19 mouse cellular contexts compared by ENCODE assay signal in genomic region chr11:34769946-34770345, GRCm38 (mm10). TPM values are rescaled to one million over a fixed set of nuclear protein-coding genes. Genes with fewer than 3 reads are reported as not detected.
A peak's percentile ranks its signal among the peaks of the same experiment; 100 is the strongest.
DNase-seq lines count a peak whose midpoint lies in the region; ATAC-seq and TF ChIP-seq lines count a peak whose summit lies in the region.
"Had no signal": no experiment of that assay in that cellular context is flagged by ENCODE, and none has a peak within 500 bp of the region (broad histone marks: within the 10 kb centered on the region; RNA-seq: fewer than 3 reads in every experiment).

No protein-coding gene starts in this region.

- 86% methylated on average over 8 of the region's 8 CpGs for WGBS in midbrain, embryonic 11.5 days
- WGBS in midbrain, embryonic 15.5 days: 83% methylated on average over 8 of the region's 8 CpGs
- WGBS in small intestine, adult 2 months: 96% methylated on average over 8 of the region's 8 CpGs
- 79% methylated on average over 8 of the region's 8 CpGs for WGBS in hindbrain, embryonic 16.5 days

- TF ChIP-seq POLR2A in CH12.LX (IDR thresholded peaks at IDR 0.05; ENCODE audit: low read depth, low read length): no peak
- TF ChIP-seq POLR2A in small intestine, adult 2 months (IDR thresholded peaks at IDR 0.05; ENCODE audit: low read depth, low read length): no peak

- intact Hi-C loops in left cerebral cortex, postnatal 10 days (cut with DNase I): no loop called here

- ATAC-seq in midbrain, embryonic 11.5 days (ENCODE audit: low FRiP score): no peak
- ATAC-seq in midbrain, embryonic 15.5 days (replicated peaks): no peak
- ATAC-seq in hindbrain, embryonic 16.5 days: no peak
- ATAC-seq: forebrain, embryonic 15.5 days; Patski had no signal

- TF ChIP-seq CTCF in CH12.LX (conservative IDR thresholded peaks at IDR 0.05 in 1 of 2, IDR thresholded peaks at IDR 0.05 in 1 of 2; ENCODE audit: low read depth in 2 of 2, low read length in 2 of 2): no peak
- TF ChIP-seq CTCF in small intestine, adult 2 months (IDR thresholded peaks at IDR 0.05; ENCODE audit: extremely low read depth, insufficient read length, insufficient replicate concordance, low read depth, low read length): no peak

- H3K79me2 ChIP-seq in CH12.LX (replicated peaks; ENCODE audit: control insufficient read depth, extremely low read depth, insufficient read depth, poor library complexity, severe bottlenecking): peaks cover 97% of the 10 kb centered on the region

- H3K4me3 ChIP-seq in midbrain, embryonic 11.5 days (ENCODE audit: low read depth, low read length): no peak overlapping the region
- no peak overlapping the region for H3K4me3 ChIP-seq in midbrain, embryonic 15.5 days
- no peak overlapping the region for H3K4me3 ChIP-seq in CH12.LX (replicated peaks in 1 of 3; ENCODE audit: low read depth in 2 of 3, low read length in 2 of 3, poor library complexity in 1 of 3)
- H3K4me3 ChIP-seq in brown adipose tissue, adult 24 weeks (ENCODE audit: insufficient read depth, low read depth, low read length): no peak overlapping the region
- H3K4me3 ChIP-seq in small intestine, adult 2 months (ENCODE audit: low read depth, low read length): no peak overlapping the region
- H3K4me3 ChIP-seq in hindbrain, embryonic 16.5 days (ENCODE audit: low read length): no peak overlapping the region
- H3K4me3 ChIP-seq: embryonic facial prominence, embryonic 12.5 days; forebrain, embryonic 15.5 days; heart, adult 2 months; heart, embryonic 15.5 days; hindbrain, embryonic 13.5 days had no signal

- no peak for TF ChIP-seq EP300 in CH12.LX (IDR thresholded peaks at IDR 0.05; ENCODE audit: low read length)

- no peaks in the 10 kb centered on the region for H3K36me3 ChIP-seq in midbrain, embryonic 11.5 days (ENCODE audit: control insufficient read depth, insufficient read depth, low read length)
- no peaks in the 10 kb centered on the region for H3K36me3 ChIP-seq in midbrain, embryonic 15.5 days (replicated peaks)
- H3K36me3 ChIP-seq in CH12.LX (replicated peaks in 1 of 2; ENCODE audit: control insufficient read depth in 1 of 2, insufficient read depth in 1 of 2, low read length in 1 of 2): peaks cover 24 to 68% of the 10 kb centered on the region in 2 experiments
- H3K36me3 ChIP-seq in small intestine, adult 2 months (ENCODE audit: control insufficient read depth, insufficient read depth, low read length): no peaks in the 10 kb centered on the region
- H3K36me3 ChIP-seq in hindbrain, embryonic 16.5 days (ENCODE audit: control insufficient read depth, insufficient read depth, low read length): no peaks in the 10 kb centered on the region
- H3K36me3 ChIP-seq: embryonic facial prominence, embryonic 12.5 days; forebrain, embryonic 15.5 days; heart, embryonic 15.5 days; hindbrain, embryonic 13.5 days had no signal

- H3K27me3 ChIP-seq in midbrain, embryonic 11.5 days (ENCODE audit: control insufficient read depth, insufficient read depth, low read length): no peaks in the 10 kb centered on the region
- H3K27me3 ChIP-seq in midbrain, embryonic 15.5 days (replicated peaks): no peaks in the 10 kb centered on the region
- H3K27me3 ChIP-seq in CH12.LX (replicated peaks): no peaks in the 10 kb centered on the region
- no peaks in the 10 kb centered on the region for H3K27me3 ChIP-seq in small intestine, adult 2 months (ENCODE audit: control insufficient read depth, insufficient read depth, low read length)
- no peaks in the 10 kb centered on the region for H3K27me3 ChIP-seq in hindbrain, embryonic 16.5 days (replicated peaks; ENCODE audit: control insufficient read depth, insufficient read depth, low read length)
- H3K27me3 ChIP-seq: embryonic facial prominence, embryonic 12.5 days; forebrain, embryonic 15.5 days; heart, embryonic 15.5 days; hindbrain, embryonic 13.5 days had no signal

- H3K9me3 ChIP-seq in midbrain, embryonic 11.5 days (ENCODE audit: control insufficient read depth, low read length): peaks cover 4% of the 10 kb centered on the region; the same call in 1 of the 2 replicates
- H3K9me3 ChIP-seq in midbrain, embryonic 15.5 days: no peaks in the 10 kb centered on the region
- H3K9me3 ChIP-seq in CH12.LX (replicated peaks; ENCODE audit: low read length): peaks cover 9% of the 10 kb centered on the region
- H3K9me3 ChIP-seq in hindbrain, embryonic 16.5 days (ENCODE audit: control insufficient read depth, low read length): no peaks in the 10 kb centered on the region
- H3K9me3 ChIP-seq: embryonic facial prominence, embryonic 12.5 days; forebrain, embryonic 15.5 days; heart, embryonic 15.5 days; hindbrain, embryonic 13.5 days had no signal

- no peaks in the 10 kb centered on the region for H3K4me1 ChIP-seq in midbrain, embryonic 11.5 days (ENCODE audit: control insufficient read depth, insufficient read depth, low read length)
- no peaks in the 10 kb centered on the region for H3K4me1 ChIP-seq in midbrain, embryonic 15.5 days
- H3K4me1 ChIP-seq in CH12.LX (ENCODE audit: control insufficient read depth in 1 of 2, insufficient read depth in 2 of 2): peaks cover 43 to 92% of the 10 kb centered on the region in 2 experiments
- no peaks in the 10 kb centered on the region for H3K4me1 ChIP-seq in brown adipose tissue, adult 24 weeks (ENCODE audit: control insufficient read depth, insufficient read depth, insufficient read length, low read length)
- H3K4me1 ChIP-seq in small intestine, adult 2 months (ENCODE audit: control insufficient read depth, insufficient read depth, insufficient read length, low read length): no peaks in the 10 kb centered on the region
- no peaks in the 10 kb centered on the region for H3K4me1 ChIP-seq in hindbrain, embryonic 16.5 days (ENCODE audit: control insufficient read depth, insufficient read depth, low read depth, low read length)
- H3K4me1 ChIP-seq: embryonic facial prominence, embryonic 12.5 days; forebrain, embryonic 15.5 days had no signal

- dilution Hi-C loops in CH12.LX (cut with MboI; ENCODE audit: extremely low pct_ligation_motif_present, extremely low pct_unique_long_range_greater_than_20kb, low sequenced_read_pairs): no loop called here

- H3K9ac ChIP-seq in midbrain, embryonic 11.5 days (ENCODE audit: low read length): no peak overlapping the region
- no peak overlapping the region for H3K9ac ChIP-seq in midbrain, embryonic 15.5 days
- H3K9ac ChIP-seq in CH12.LX (ENCODE audit: insufficient read depth, low read depth): no peak overlapping the region
- no peak overlapping the region for H3K9ac ChIP-seq in hindbrain, embryonic 16.5 days (ENCODE audit: low read depth, low read length)
- H3K9ac ChIP-seq: embryonic facial prominence, embryonic 12.5 days; forebrain, embryonic 15.5 days; heart, embryonic 15.5 days; hindbrain, embryonic 13.5 days had no signal

- no peak overlapping the region for H3K27ac ChIP-seq in midbrain, embryonic 11.5 days (ENCODE audit: low read depth, low read length)
- H3K27ac ChIP-seq in midbrain, embryonic 15.5 days: no peak overlapping the region
- peak overlapping the region; percentile 71 for H3K27ac ChIP-seq in CH12.LX (ENCODE audit: insufficient read depth, low read depth)
- 0 out of 2 replicates have a peak overlapping the region, but pooled peaks have one; percentile 3 for H3K27ac ChIP-seq in brown adipose tissue, adult 24 weeks (replicated peaks; ENCODE audit: low read depth, low read length)
- peak overlapping the region; percentile 50; the same call in 1 of the 2 replicates for H3K27ac ChIP-seq in small intestine, adult 2 months (ENCODE audit: insufficient read depth, low read depth, low read length)
- no peak overlapping the region for H3K27ac ChIP-seq in hindbrain, embryonic 16.5 days (ENCODE audit: low read depth, low read length)
- H3K27ac ChIP-seq: embryonic facial prominence, embryonic 12.5 days; forebrain, embryonic 15.5 days; heart, adult 2 months; heart, embryonic 15.5 days; hindbrain, embryonic 13.5 days had no signal

- no peak for TF ChIP-seq RAD21 in CH12.LX (IDR thresholded peaks at IDR 0.05; ENCODE audit: low read depth, low read length)

- no peak overlapping the region for H3K4me2 ChIP-seq in midbrain, embryonic 11.5 days
- no peak overlapping the region for H3K4me2 ChIP-seq in midbrain, embryonic 15.5 days
- no peak overlapping the region for H3K4me2 ChIP-seq in CH12.LX (ENCODE audit: insufficient read depth, low read depth, poor library complexity, severe bottlenecking)
- H3K4me2 ChIP-seq in hindbrain, embryonic 16.5 days (ENCODE audit: low read length): no peak overlapping the region
- H3K4me2 ChIP-seq: embryonic facial prominence, embryonic 12.5 days; forebrain, embryonic 15.5 days; heart, embryonic 11.5 days; heart, embryonic 15.5 days; hindbrain, embryonic 13.5 days had no signal

- in situ Hi-C loops in CH12.LX (cut with MboI; ENCODE audit: low pct_ligation_motif_present, low pct_unique_long_range_greater_than_20kb, low sequenced_read_pairs): loop anchor here (5.0 kb wide), 1 partner anchor 43 kb away; no protein-coding TSS in a partner anchor

- DNase-seq in midbrain, embryonic 11.5 days (ENCODE audit: low spot score, missing footprints): peak; percentile 69
- no peak for DNase-seq in CH12.LX (ENCODE audit: extremely low read depth)
- no peak for DNase-seq in left cerebral cortex, postnatal 10 days (ENCODE audit: extremely low spot score in 1 of 2, low spot score in 2 of 2)
- DNase-seq: adrenal gland, postnatal 25 days; cerebellum, adult 11-12 months; cerebellum, adult 9-10 months; gastrocnemius, postnatal 10 days; heart, adult 2 months; heart, postnatal 14 days had no signal

TF ChIP-seq in CH12.LX, 34 proteins besides CTCF, POLR2A, EP300 and RAD21:
- no peak for TF ChIP-seq SIN3A (IDR thresholded peaks at IDR 0.05; ENCODE audit: low read length)
- no peak for TF ChIP-seq TBP (conservative IDR thresholded peaks at IDR 0.05; ENCODE audit: low read depth, low read length)
- no peak for TF ChIP-seq ZC3H11A (IDR thresholded peaks at IDR 0.05; ENCODE audit: low read depth, low read length)
- 0 out of 2 replicates have a peak, but pooled peaks have one; percentile 23 for TF ChIP-seq MYC (IDR thresholded peaks at IDR 0.05; ENCODE audit: low read depth, low read length)
- no peak for TF ChIP-seq BHLHE40 (IDR thresholded peaks at IDR 0.05; ENCODE audit: low read depth, low read length)
- no peak for TF ChIP-seq CHD2 (IDR thresholded peaks at IDR 0.05; ENCODE audit: low read length)
- no peak for TF ChIP-seq MAX (IDR thresholded peaks at IDR 0.05; ENCODE audit: low read length)
- TF ChIP-seq MXI1 (IDR thresholded peaks at IDR 0.05; ENCODE audit: low read depth, low read length): no peak
TF ChIP-seq in CH12.LX: peak in this region for 1.

RNA-seq across cellular contexts. Expression of gene Dock2, which starts 13.7 kb away (rescaled TPM):
- 0.79 and 0.94 TPM in 2 replicates for polyA plus RNA-seq in midbrain, embryonic 11.5 days (2014; fragmentation: Nextera tagmentation; extraction: Ambion mirVana)
- polyA plus RNA-seq in midbrain, embryonic 15.5 days (2015; fragmentation: Nextera tagmentation; extraction: Ambion mirVana): 0.60 and 0.68 TPM in 2 replicates
- total RNA-seq in CH12.LX (2012; rRNA removed) (109 and 133 TPM in 2 replicates), CH12.LX (2014; rRNA removed) (79.6 and 83.8 TPM in 2 replicates)
- 137 and 151 TPM in 2 replicates for polyA plus RNA-seq in CH12.LX (2012; ENCODE audit: insufficient read length, low read depth)
- 1.7 and 3.0 TPM in 2 replicates for polyA plus RNA-seq in brown adipose tissue, adult 24 weeks (2012; ENCODE audit: insufficient read depth, insufficient read length, missing spikeins)
- 1.6 and 2.5 TPM in 2 replicates for polyA plus RNA-seq in small intestine, adult 2 months (2012; rRNA removed)
- 1 to 10 TPM; 3.5 to 3.6 TPM for total RNA-seq in left cerebral cortex, postnatal 10 days (2021)
- 0.55 and 0.64 TPM in 2 replicates for polyA plus RNA-seq in hindbrain, embryonic 16.5 days (2015; fragmentation: Nextera tagmentation; extraction: Ambion mirVana)
- polyA plus RNA-seq: Patski had no signal

Comparison
In these comparisons a context has a peak if more than half of its experiments do, and no peak if none do; other contexts are left out.
1. H3K27ac ChIP-seq: peak in CH12.LX (single experiment), brown adipose tissue, adult 24 weeks (single experiment) and small intestine, adult 2 months (single experiment); none in midbrain, embryonic 11.5 days (single experiment), midbrain, embryonic 15.5 days (single experiment) and hindbrain, embryonic 16.5 days (single experiment).
2. RNA of gene Dock2, which starts 13.7 kb away (polyA plus RNA-seq): 137 to 151 TPM in CH12.LX; 1.6 to 2.5 TPM in small intestine, adult 2 months, 1.7 to 3.0 TPM in brown adipose tissue, adult 24 weeks, 0.79 to 0.94 TPM in midbrain, embryonic 11.5 days, 0.60 to 0.68 TPM in midbrain, embryonic 15.5 days and 0.55 to 0.64 TPM in hindbrain, embryonic 16.5 days; every median in the first group is over 10 times any median in the second.